Comparison of ENCODE assay signal across 10 mouse cellular contexts in the genomic region with DNA sequence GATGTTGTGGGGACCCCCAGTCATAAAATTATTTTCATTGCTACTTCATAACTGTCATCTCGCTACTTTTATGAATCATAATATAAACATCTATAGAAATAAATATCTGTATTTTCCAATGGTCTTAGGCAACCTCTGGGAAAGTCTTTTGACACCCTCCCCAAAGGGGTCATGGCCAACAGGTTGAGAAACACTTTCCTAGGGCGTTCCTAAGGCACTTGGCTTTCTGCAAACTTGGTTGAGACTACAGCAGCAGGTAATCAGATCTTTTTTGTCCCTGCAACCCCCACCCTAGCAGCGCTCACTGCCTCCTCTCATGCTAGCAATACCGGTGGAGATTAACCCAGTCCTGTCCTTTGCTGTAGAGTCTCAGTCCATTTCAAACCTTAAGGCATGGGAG. TPM values are rescaled to one million over a fixed set of nuclear protein-coding genes. Genes with fewer than 3 reads are reported as not detected.
DNase-seq lines count a peak whose midpoint lies in the region; ATAC-seq lines count a peak whose summit lies in the region.
"Had no signal": no experiment of that assay in that cellular context is flagged by ENCODE, and none has a peak within 500 bp of the region (broad histone marks: within the 10 kb centered on the region; RNA-seq: fewer than 3 reads in every experiment).

No protein-coding gene starts in this region.

- peak overlapping the region; percentile 82 for H3K4me2 ChIP-seq in heart, embryonic 15.5 days
- 0 out of 2 replicates have a peak overlapping the region, but pooled peaks have one; percentile 54 for H3K4me2 ChIP-seq in embryonic facial prominence, embryonic 11.5 days (ENCODE audit: low read depth, low read length)
- peak overlapping the region; percentile 69 for H3K4me2 ChIP-seq in hindbrain, embryonic 16.5 days (ENCODE audit: low read length)
- H3K4me2 ChIP-seq in midbrain, embryonic 12.5 days (replicated peaks), result peak overlapping the region; percentile 70

- WGBS in heart, embryonic 15.5 days, result 41% methylated on average over 4 of the region's 4 CpGs
- 37% methylated on average over 4 of the region's 4 CpGs for WGBS in embryonic facial prominence, embryonic 11.5 days
- 54% methylated on average over 4 of the region's 4 CpGs for WGBS in hindbrain, embryonic 16.5 days
- 46% methylated on average over 4 of the region's 4 CpGs for WGBS in midbrain, embryonic 12.5 days

- H3K4me3 ChIP-seq in heart, embryonic 15.5 days, result peak overlapping the region; percentile 40
- H3K4me3 ChIP-seq in embryonic facial prominence, embryonic 11.5 days (ENCODE audit: low read depth, low read length), result no peak overlapping the region; the same call in 1 of the 2 replicates
- H3K4me3 ChIP-seq in hindbrain, embryonic 16.5 days (ENCODE audit: low read length), result peak overlapping the region; percentile 35
- H3K4me3 ChIP-seq in midbrain, embryonic 12.5 days, result peak overlapping the region; percentile 38

- no peaks in the 10 kb centered on the region for H3K9me3 ChIP-seq in heart, embryonic 15.5 days (replicated peaks)
- no peaks in the 10 kb centered on the region for H3K9me3 ChIP-seq in embryonic facial prominence, embryonic 11.5 days (replicated peaks; ENCODE audit: control insufficient read depth, low read length)
- peaks cover 4% of the 10 kb centered on the region; the same call in 1 of the 2 replicates for H3K9me3 ChIP-seq in hindbrain, embryonic 16.5 days (ENCODE audit: control insufficient read depth, low read length)
- no peaks in the 10 kb centered on the region for H3K9me3 ChIP-seq in midbrain, embryonic 12.5 days

- no peak overlapping the region for H3K9ac ChIP-seq in heart, embryonic 15.5 days
- peak overlapping the region; percentile 62 for H3K9ac ChIP-seq in embryonic facial prominence, embryonic 11.5 days (replicated peaks; ENCODE audit: low read length)
- peak overlapping the region; percentile 64 for H3K9ac ChIP-seq in hindbrain, embryonic 16.5 days (ENCODE audit: low read depth, low read length)
- peak overlapping the region; percentile 59; the same call in 1 of the 2 replicates for H3K9ac ChIP-seq in midbrain, embryonic 12.5 days (replicated peaks)

- peaks cover 16% of the 10 kb centered on the region for H3K27me3 ChIP-seq in heart, embryonic 15.5 days
- no peaks in the 10 kb centered on the region for H3K27me3 ChIP-seq in embryonic facial prominence, embryonic 11.5 days (ENCODE audit: control insufficient read depth, insufficient read depth, low read length)
- peaks cover 4% of the 10 kb centered on the region for H3K27me3 ChIP-seq in hindbrain, embryonic 16.5 days (replicated peaks; ENCODE audit: control insufficient read depth, insufficient read depth, low read length)
- peaks cover 25% of the 10 kb centered on the region for H3K27me3 ChIP-seq in midbrain, embryonic 12.5 days

- no peak for DNase-seq in heart, adult 8-10 months (ENCODE audit: low spot score)
- DNase-seq in embryonic facial prominence, embryonic 11.5 days (ENCODE audit: low spot score), result no peak
- DNase-seq in MN1 (ENCODE audit: low spot score), result no peak
- no peak for DNase-seq in right cerebral cortex, adult 18-20 months
- DNase-seq in testis, postnatal 10 days (ENCODE audit: low spot score), result no peak
- DNase-seq: adrenal gland, adult 2 months; layer of hippocampus, adult 9-11 months had no signal

- H3K27ac ChIP-seq in heart, embryonic 15.5 days, result no peak overlapping the region
- no peak overlapping the region for H3K27ac ChIP-seq in embryonic facial prominence, embryonic 11.5 days (replicated peaks; ENCODE audit: low read depth, low read length)
- H3K27ac ChIP-seq in hindbrain, embryonic 16.5 days (ENCODE audit: low read depth, low read length), result no peak overlapping the region
- no peak overlapping the region for H3K27ac ChIP-seq in midbrain, embryonic 12.5 days (replicated peaks)

- peaks cover 6% of the 10 kb centered on the region; the same call in 1 of the 2 replicates for H3K36me3 ChIP-seq in heart, embryonic 15.5 days
- H3K36me3 ChIP-seq in embryonic facial prominence, embryonic 11.5 days (replicated peaks; ENCODE audit: control insufficient read depth, insufficient read depth, low read depth, low read length), result no peaks in the 10 kb centered on the region
- peaks cover 10% of the 10 kb centered on the region; the same call in 1 of the 2 replicates for H3K36me3 ChIP-seq in hindbrain, embryonic 16.5 days (ENCODE audit: control insufficient read depth, insufficient read depth, low read length)
- H3K36me3 ChIP-seq in midbrain, embryonic 12.5 days, result peaks cover 14% of the 10 kb centered on the region

- H3K4me1 ChIP-seq in heart, embryonic 15.5 days (replicated peaks), result peaks cover 15% of the 10 kb centered on the region
- H3K4me1 ChIP-seq in embryonic facial prominence, embryonic 11.5 days (ENCODE audit: control insufficient read depth, insufficient read depth, low read length), result 0 out of 2 replicates have a peak, but pooled peaks cover 3% of the 10 kb centered on the region
- H3K4me1 ChIP-seq in hindbrain, embryonic 16.5 days (ENCODE audit: control insufficient read depth, insufficient read depth, low read depth, low read length), result peaks cover 7% of the 10 kb centered on the region
- peaks cover 17% of the 10 kb centered on the region for H3K4me1 ChIP-seq in midbrain, embryonic 12.5 days

- no peak for ATAC-seq in heart, embryonic 15.5 days (replicated peaks; ENCODE audit: insufficient number of reproducible peaks, insufficient read depth, low FRiP score, low read depth)
- no peak for ATAC-seq in embryonic facial prominence, embryonic 11.5 days (replicated peaks; ENCODE audit: insufficient number of reproducible peaks, low FRiP score, low TSS enrichment, low read depth)
- ATAC-seq in hindbrain, embryonic 16.5 days, result no peak
- no peak for ATAC-seq in midbrain, embryonic 12.5 days (ENCODE audit: low FRiP score, low read depth)

RNA-seq across cellular contexts. Expression of gene Ncf1, which starts 8.1 kb away (rescaled TPM):
- polyA plus RNA-seq in heart, embryonic 15.5 days (2015; fragmentation: Nextera tagmentation; extraction: Ambion mirVana), result 3.1 and 5.0 TPM in 2 replicates
- total RNA-seq in heart, adult 8-10 months (2022), result 10 to 100 TPM in 1 of 4 experiments, 1 to 10 TPM in 3; 2.8 to 10.1 (median 3.9) TPM
- 2.1 and 2.5 TPM in 2 replicates for polyA plus RNA-seq in embryonic facial prominence, embryonic 11.5 days (2014; fragmentation: Nextera tagmentation; extraction: Ambion mirVana)
- polyA plus RNA-seq in hindbrain, embryonic 16.5 days (2015; fragmentation: Nextera tagmentation; extraction: Ambion mirVana), result 2.3 and 2.7 TPM in 2 replicates
- polyA plus RNA-seq in midbrain, embryonic 12.5 days (2016; fragmentation: Nextera tagmentation; extraction: Ambion mirVana), result 2.2 and 3.1 TPM in 2 replicates

RNA-seq across cellular contexts. Expression of gene Gtf2ird2, which starts 37.5 kb away (rescaled TPM):
- 5.1 and 6.3 TPM in 2 replicates for polyA plus RNA-seq in heart, embryonic 15.5 days (2015; fragmentation: Nextera tagmentation; extraction: Ambion mirVana)
- total RNA-seq in heart, adult 8-10 months (2022), result 1 to 10 TPM; 4.8 to 7.8 (median 5.8) TPM
- 5.4 and 5.7 TPM in 2 replicates for polyA plus RNA-seq in embryonic facial prominence, embryonic 11.5 days (2014; fragmentation: Nextera tagmentation; extraction: Ambion mirVana)
- 12.5 and 14.0 TPM in 2 replicates for polyA plus RNA-seq in hindbrain, embryonic 16.5 days (2015; fragmentation: Nextera tagmentation; extraction: Ambion mirVana)
- polyA plus RNA-seq in midbrain, embryonic 12.5 days (2016; fragmentation: Nextera tagmentation; extraction: Ambion mirVana), result 14.1 TPM in 2 replicates

RNA-seq across cellular contexts. Expression of gene Rcc1l, which starts 44.7 kb away (rescaled TPM):
- 20.1 and 24.2 TPM in 2 replicates for polyA plus RNA-seq in heart, embryonic 15.5 days (2015; fragmentation: Nextera tagmentation; extraction: Ambion mirVana)
- 10 to 100 TPM; 32.2 to 40.2 (median 33.8) TPM for total RNA-seq in heart, adult 8-10 months (2022)
- polyA plus RNA-seq in embryonic facial prominence, embryonic 11.5 days (2014; fragmentation: Nextera tagmentation; extraction: Ambion mirVana), result 28.0 and 31.7 TPM in 2 replicates
- 21.3 TPM in 2 replicates for polyA plus RNA-seq in hindbrain, embryonic 16.5 days (2015; fragmentation: Nextera tagmentation; extraction: Ambion mirVana)
- polyA plus RNA-seq in midbrain, embryonic 12.5 days (2016; fragmentation: Nextera tagmentation; extraction: Ambion mirVana), result 25.6 and 29.5 TPM in 2 replicates
